Mouse (Mus musculus) liver, embryonic 14.5 days (tissue): ENCODE measurements around the gene Scel.

Experiments used
- CTCF ChIP-seq: IDR thresholded peaks from 2 replicates; pipeline ENCODE4 v1.5.1; 2016; ENCODE audit warnings: antibody characterized with exemption, low read depth, control low read depth
- EP300 ChIP-seq: IDR thresholded peaks from 2 replicates; pipeline ENCODE4 v1.6.1; 2016; ENCODE audit warnings: antibody characterized with exemption, low read depth

GRCm38 (mm10) chr14:103479446-103479845, 33.7 kb upstream of the Scel start:
- no peak for TF ChIP-seq CTCF
- TF ChIP-seq EP300 = no peak
